Mouse (Mus musculus) kidney, postnatal 14 days (tissue): ENCODE measurements at regions not wholly inside any gene's neighbourhood (a gene's known extent, or its start where the extent isn't known, plus 50 kb on each side); places are given as distances from the start of the nearest gene placed in this dataset.

ENCODE experiments used
- DNase-seq: peaks from one replicate; pipeline ENCODE4 v3.0.0; 2022; ENCODE audit warnings: mixed read lengths

GRCm38 (mm10) chrX:152860008-152860407 is 78.3 kb downstream of the Gpr143 start:
- DNase-seq, result peak; percentile 2
